Mouse (Mus musculus) kidney, adult 2 months (tissue): ENCODE data around the gene Sec22c. TPM values are rescaled to one million over a fixed set of nuclear protein-coding genes. Genes with fewer than 3 reads are reported as not detected.

ENCODE experiments used
- DNase-seq: peaks from one replicate; pipeline ENCODE4 v3.0.0; 2021
- H3K27ac ChIP-seq: fragments of 200-500 bp; 2 replicates; pipeline ENCODE4 v1.5.1; 2012; ENCODE audit warnings: low read depth, low read length, control low read depth, inconsistent platforms; ENCODE audit not compliant: insufficient read depth
- H3K27me3 ChIP-seq: fragments of 200-500 bp; replicated peaks from 2 replicates; pipeline ENCODE4 v1.6.1; 2012; ENCODE audit warnings: mild to moderate bottlenecking, moderate library complexity, low read length, inconsistent platforms; ENCODE audit not compliant: control insufficient read depth, insufficient read depth
- H3K36me3 ChIP-seq: fragments of 200-500 bp; 2 replicates; pipeline ENCODE4 v1.6.1; 2012; ENCODE audit warnings: mild to moderate bottlenecking, moderate library complexity, low read length, inconsistent platforms; ENCODE audit not compliant: control insufficient read depth, insufficient read depth
- H3K4me1 ChIP-seq: fragments of 200-500 bp; 2 replicates; pipeline ENCODE4 v1.6.1; 2011; ENCODE audit warnings: low read length; ENCODE audit not compliant: control insufficient read depth, insufficient read depth
- H3K4me3 ChIP-seq: fragments of 200-500 bp; 2 replicates; pipeline ENCODE4 v1.5.1; 2011; ENCODE audit warnings: mild to moderate bottlenecking, low read depth, low read length, control low read depth; ENCODE audit not compliant: insufficient read depth
- CTCF ChIP-seq: fragments of 200-500 bp; conservative IDR thresholded peaks from 2 replicates; pipeline ENCODE4 v1.5.1; 2011; ENCODE audit warnings: low read depth, mild to moderate bottlenecking, control low read depth, low read length, moderate library complexity, mixed read lengths; ENCODE audit not compliant: insufficient read depth, insufficient read length
- POLR2A ChIP-seq: fragments of 200-500 bp; IDR thresholded peaks from one replicate; pipeline ENCODE4 v1.6.1; 2011; ENCODE audit warnings: low read depth, low read length, control low read depth
- WGBS: fragments of 180-500 bp; shearing (Covaris S2); methylation state at CpG from one replicate; pipeline ENCODE4 v1.1.7; 2018; 5-methylcytosine and 5-hydroxymethylcytosine counted together
- polyA plus RNA-seq: library from polyadenylated mRNA; depleted of rRNA; stranded (reverse); fragments of >200 nt; gene quantifications from 2 replicates; pipeline ENCODE4 v1.2.3, GENCODE M21; 2012; rRNA removed

Sec22c gene
- polyA plus RNA-seq, 1 experiment = 6.6 TPM

DNA sequence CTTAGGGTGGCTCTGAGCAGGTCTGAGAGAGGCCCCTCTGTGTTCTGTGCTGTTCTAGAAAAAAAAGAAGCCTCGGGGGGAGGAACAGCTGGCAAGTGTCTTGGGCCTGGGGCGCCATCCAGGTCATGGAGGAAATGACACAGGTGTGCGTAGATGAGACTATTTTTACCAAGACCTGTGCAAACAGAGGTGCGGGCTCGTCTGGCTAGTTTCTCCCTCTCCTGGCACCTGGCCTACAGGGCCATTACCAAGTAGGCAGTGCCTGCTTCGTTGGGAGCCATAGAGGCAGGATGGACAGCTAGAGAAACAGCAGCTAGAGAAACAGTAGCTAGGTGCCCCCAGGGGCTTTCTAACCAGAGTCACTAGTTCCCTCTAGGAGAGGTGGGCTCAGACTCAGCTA is 72.0 kb downstream of the Sec22c start:
- WGBS = 77% methylated on average over 6 of the region's 6 CpGs
- H3K36me3 ChIP-seq = no peaks in the 10 kb centered on the region
- TF ChIP-seq POLR2A = no peak
- TF ChIP-seq CTCF = no peak
- H3K4me1 ChIP-seq = no peaks in the 10 kb centered on the region
- no peak overlapping the region for H3K4me3 ChIP-seq
- no peaks in the 10 kb centered on the region for H3K27me3 ChIP-seq
- no peak for DNase-seq
- no peak overlapping the region for H3K27ac ChIP-seq

DNA sequence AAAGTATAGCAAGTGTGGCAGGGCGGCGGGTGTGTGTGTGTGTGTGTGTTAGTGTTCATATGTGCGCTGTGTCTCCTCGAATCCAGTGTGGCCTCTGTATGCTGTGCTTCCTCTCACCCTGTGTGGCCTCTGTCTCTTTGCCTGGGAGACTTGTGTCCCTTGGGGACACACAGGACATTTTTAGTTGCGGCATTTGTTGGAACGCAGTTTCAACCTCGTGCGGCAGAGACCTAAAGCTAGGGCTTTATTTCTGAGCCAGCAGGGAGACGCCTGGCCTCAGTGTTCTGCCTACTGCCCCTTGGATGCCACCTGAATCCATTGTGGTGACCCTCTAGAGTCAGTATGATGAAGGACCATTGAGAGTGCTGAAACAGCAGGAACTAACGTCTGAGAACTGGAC is 72.4 kb downstream of the Sec22c start:
- TF ChIP-seq CTCF = no peak
- TF ChIP-seq POLR2A = no peak
- Histone ChIP-seq H3K36me3 (no peaks in the 10 kb centered on the region), H3K4me3 (no peak overlapping the region), H3K27ac (no peak overlapping the region), H3K4me1 (no peaks in the 10 kb centered on the region), H3K27me3 (no peaks in the 10 kb centered on the region)
- WGBS = 86% methylated on average over 10 of the region's 10 CpGs
- DNase-seq = no peak

- H3K27me3 ChIP-seq = no peaks in the 10 kb centered on the region
- H3K27ac ChIP-seq = no peak overlapping the region
- H3K36me3 ChIP-seq = no peaks in the 10 kb centered on the region
- DNase-seq = peak; percentile 8
- no peak overlapping the region for H3K4me3 ChIP-seq
- TF ChIP-seq CTCF (no peak), POLR2A (no peak)
- H3K4me1 ChIP-seq = no peaks in the 10 kb centered on the region
- WGBS = 66% methylated on average over 4 of the region's 4 CpGs
Measured at GRCm38 (mm10) chr9:121631946-121632345, 73.3 kb downstream of the Sec22c start.

DNA sequence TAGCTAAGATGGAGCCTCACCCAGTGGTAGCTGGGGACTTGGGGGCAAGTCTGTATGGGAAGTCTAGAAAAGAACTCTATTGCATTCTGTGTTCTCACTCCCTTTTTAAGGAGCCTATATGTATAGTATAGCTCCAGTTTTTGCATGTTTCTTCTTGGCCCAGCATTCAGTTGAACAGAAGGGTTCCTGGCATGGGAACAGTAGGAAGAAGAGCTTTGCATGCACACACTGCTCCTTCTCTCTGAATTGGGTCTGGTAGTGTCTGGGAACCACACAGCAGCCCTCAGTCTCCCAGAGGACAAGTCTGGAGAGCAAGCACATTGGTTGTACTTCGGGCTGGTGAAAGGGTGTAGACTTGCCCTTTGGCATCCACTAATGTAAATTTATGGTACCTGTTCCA is 74.7 kb downstream of the Sec22c start:
- no peak for DNase-seq
- Histone ChIP-seq H3K4me3 (no peak overlapping the region), H3K36me3 (no peaks in the 10 kb centered on the region), H3K4me1 (no peaks in the 10 kb centered on the region), H3K27me3 (no peaks in the 10 kb centered on the region), H3K27ac (no peak overlapping the region)
- TF ChIP-seq CTCF (no peak), POLR2A (no peak)
- WGBS = 59% methylated on average over 1 of the region's 1 CpGs

Other genes with a start within 250 kb of the Sec22c start
- 82.6 and 87.7 TPM in 2 replicates for gene Cck, start 209.8 kb downstream of the Sec22c start, polyA plus RNA-seq
- gene Lyzl4, start 63.4 kb downstream of the Sec22c start, polyA plus RNA-seq = 0.11 TPM in 1 of 2 replicates, not detected in the other
- gene Vipr1, start 62.8 kb downstream of the Sec22c start, polyA plus RNA-seq = 2.0 and 5.4 TPM in 2 replicates
- 52.4 and 61.5 TPM in 2 replicates for gene Ss18l2, start 4.8 kb upstream of the Sec22c start, polyA plus RNA-seq
- gene Nktr, start 13.7 kb upstream of the Sec22c start, polyA plus RNA-seq = 24.8 and 28.5 TPM in 2 replicates
- gene Zfp651, start 53.8 kb upstream of the Sec22c start, polyA plus RNA-seq = 25.4 and 29.5 TPM in 2 replicates
- 1.6 TPM in 1 of 2 replicates, not detected in the other for gene Klhl40, start 72.1 kb upstream of the Sec22c start, polyA plus RNA-seq
- 19.1 and 22.5 TPM in 2 replicates for gene Hhatl, start 87.0 kb upstream of the Sec22c start, polyA plus RNA-seq
- gene Ccdc13, start 134.0 kb upstream of the Sec22c start, polyA plus RNA-seq = 0.30 TPM in 2 replicates
- 22.7 and 36.6 TPM in 2 replicates for gene Higd1a, start 152.9 kb upstream of the Sec22c start, polyA plus RNA-seq
- 0.94 and 1.1 TPM in 2 replicates for gene Ackr2, start 192.9 kb upstream of the Sec22c start, polyA plus RNA-seq
- gene Cyp8b1, start 210.8 kb upstream of the Sec22c start, polyA plus RNA-seq = 0.16 and 0.39 TPM in 2 replicates
- 0.25 and 0.65 TPM in 2 replicates for gene Fam198a, start 245.5 kb upstream of the Sec22c start, polyA plus RNA-seq